Mouse (Mus musculus): ENCODE results near the gene Bod1. TPM values are rescaled to one million over a fixed set of nuclear protein-coding genes. Genes with fewer than 3 reads are reported as not detected.

The Bod1 gene
- polyA plus RNA-seq, 1 experiment: 96.1 TPM

Other genes with a start within 250 kb of the Bod1 start
- 19.9 and 23.8 TPM in 2 replicates for gene Cpeb4, start 200.3 kb upstream of the Bod1 start, polyA plus RNA-seq (2012; rRNA removed)